21 mouse cellular contexts compared by ENCODE assay signal in genomic region chr2:61499266-61499665, GRCm38 (mm10).
"Had no signal": no experiment of that assay in that cellular context is flagged by ENCODE, and none has a peak within 500 bp of the region (broad histone marks: within the 10 kb centered on the region; RNA-seq: fewer than 3 reads in every experiment).

No protein-coding gene starts in this region.

- H3K9me3 ChIP-seq: midbrain, embryonic 10.5 days; midbrain, embryonic 12.5 days; neural tube, embryonic 13.5 days; neural tube, embryonic 15.5 days; stomach, embryonic 15.5 days had no signal

- H3K4me1 ChIP-seq: midbrain, embryonic 12.5 days; stomach, embryonic 15.5 days had no signal

- H3K4me2 ChIP-seq: lung, embryonic 14.5 days; midbrain, embryonic 12.5 days; neural tube, embryonic 13.5 days; neural tube, embryonic 15.5 days; stomach, embryonic 15.5 days had no signal

- H3K4me3 ChIP-seq: midbrain, embryonic 10.5 days; midbrain, embryonic 12.5 days; myocyte; neural tube, embryonic 13.5 days; neural tube, embryonic 15.5 days; stomach, embryonic 15.5 days had no signal

- ATAC-seq: midbrain, embryonic 16.5 days had no signal

- H3K27ac ChIP-seq: midbrain, embryonic 10.5 days; midbrain, embryonic 12.5 days; neural tube, embryonic 13.5 days; neural tube, embryonic 15.5 days; stomach, embryonic 15.5 days; stomach, postnatal 0 days had no signal

- H3K9ac ChIP-seq: lung, embryonic 14.5 days; midbrain, embryonic 12.5 days; neural tube, embryonic 13.5 days; neural tube, embryonic 15.5 days; stomach, embryonic 15.5 days had no signal

- H3K27me3 ChIP-seq: midbrain, embryonic 12.5 days; neural tube, embryonic 13.5 days; neural tube, embryonic 15.5 days; stomach, embryonic 15.5 days had no signal

- H3K36me3 ChIP-seq: midbrain, embryonic 10.5 days; midbrain, embryonic 12.5 days; neural tube, embryonic 13.5 days; neural tube, embryonic 15.5 days; stomach, embryonic 15.5 days had no signal

- DNase-seq: lung, adult 18-20 months; lung, postnatal 10 days; lung, postnatal 4 days; midbrain, embryonic 14.5 days; retina, postnatal 1 day; right cerebral cortex, adult 18-20 months; right cerebral cortex, postnatal 25 days; right cerebral cortex, postnatal 4 days; spleen, adult 18-20 months; thymus, adult 2 months; thymus, postnatal 25 days; thymus, postnatal 4 days had no signal
